In genomic region chr11:3909236-3909635, GRCm38 (mm10) we compare ENCODE assay signal across 1 mouse cellular context.
TF ChIP-seq lines count a peak whose summit lies in the region.

No protein-coding gene starts in this region.

TF ChIP-seq in C2C12, 6 proteins besides CTCF, POLR2A, EP300 and RAD21:
- TF ChIP-seq MYOD1 (IDR thresholded peaks at IDR 0.05; ENCODE audit: control insufficient read depth, insufficient read length, low read depth) (no peak), MYOG (IDR thresholded peaks at IDR 0.05; ENCODE audit: control insufficient read depth, extremely low read depth, insufficient read length) (no peak), FOSL1 (IDR thresholded peaks at IDR 0.05; ENCODE audit: insufficient read depth, low read length, poor library complexity, severe bottlenecking) (no peak), CEBPB (IDR thresholded peaks at IDR 0.05; ENCODE audit: low read depth) (no peak), USF1 (IDR thresholded peaks at IDR 0.05; ENCODE audit: low read depth) (no peak), MAX (IDR thresholded peaks at IDR 0.05) (no peak)
